Mouse (Mus musculus) hindbrain, embryonic 12.5 days (tissue): ENCODE results near the gene Kifc1. TPM values are rescaled to one million over a fixed set of nuclear protein-coding genes. Genes with fewer than 3 reads are reported as not detected.
"Not testable (repeated sequence)": the region's sequence is repeated elsewhere in the genome, so short reads cannot be mapped to it uniquely, and the experiment has no call there.

Experiments used
- ATAC-seq: fragments of 200-750 bp; cut with Nextera tagmentation; 2 replicates; pipeline ENCODE4 v1.8.0; 2017; ENCODE audit warnings: moderate TSS enrichment; ENCODE audit not compliant: low FRiP score
- H3K27ac ChIP-seq: fragments of 300-500 bp; sonication (generic); 2 replicates; pipeline ENCODE4 v1.5.1; 2016; ENCODE audit warnings: mild to moderate bottlenecking
- H3K27me3 ChIP-seq: fragments of 300-500 bp; sonication (generic); 2 replicates; pipeline ENCODE4 v1.6.1; 2016; ENCODE audit warnings: mild to moderate bottlenecking
- H3K36me3 ChIP-seq: fragments of 300-500 bp; sonication (generic); 2 replicates; pipeline ENCODE4 v1.6.1; 2016; ENCODE audit warnings: mild to moderate bottlenecking
- H3K4me1 ChIP-seq: fragments of 300-500 bp; sonication (generic); 2 replicates; pipeline ENCODE4 v1.6.1; 2016
- H3K4me2 ChIP-seq: fragments of 300-500 bp; sonication (generic); replicated peaks from 2 replicates; pipeline ENCODE4 v1.6.1; 2016; ENCODE audit warnings: mild to moderate bottlenecking
- H3K4me3 ChIP-seq: fragments of 300-500 bp; sonication (generic); 2 replicates; pipeline ENCODE4 v1.5.1; 2016; ENCODE audit warnings: mild to moderate bottlenecking
- H3K9ac ChIP-seq: fragments of 300-500 bp; sonication (generic); 2 replicates; pipeline ENCODE4 v1.6.1; 2016; ENCODE audit warnings: mild to moderate bottlenecking, moderate library complexity
- H3K9me3 ChIP-seq: fragments of 300-500 bp; sonication (generic); replicated peaks from 2 replicates; pipeline ENCODE4 v1.6.1; 2016; ENCODE audit warnings: mild to moderate bottlenecking
- WGBS: fragments of 180-500 bp; shearing (Covaris S2); methylation state at CpG from one replicate; pipeline ENCODE4 v1.1.7; 2016; 5-methylcytosine and 5-hydroxymethylcytosine counted together
- polyA plus RNA-seq: library from polyadenylated mRNA; unstranded; fragments of >200 nt; fragmentation: Nextera tagmentation; extraction: Ambion mirVana; gene quantifications from 2 replicates; pipeline ENCODE4 v1.2.1, GENCODE M21; 2016

Kifc1 gene
- polyA plus RNA-seq, 1 experiment from 2014 or later = 3.2 TPM

DNA sequence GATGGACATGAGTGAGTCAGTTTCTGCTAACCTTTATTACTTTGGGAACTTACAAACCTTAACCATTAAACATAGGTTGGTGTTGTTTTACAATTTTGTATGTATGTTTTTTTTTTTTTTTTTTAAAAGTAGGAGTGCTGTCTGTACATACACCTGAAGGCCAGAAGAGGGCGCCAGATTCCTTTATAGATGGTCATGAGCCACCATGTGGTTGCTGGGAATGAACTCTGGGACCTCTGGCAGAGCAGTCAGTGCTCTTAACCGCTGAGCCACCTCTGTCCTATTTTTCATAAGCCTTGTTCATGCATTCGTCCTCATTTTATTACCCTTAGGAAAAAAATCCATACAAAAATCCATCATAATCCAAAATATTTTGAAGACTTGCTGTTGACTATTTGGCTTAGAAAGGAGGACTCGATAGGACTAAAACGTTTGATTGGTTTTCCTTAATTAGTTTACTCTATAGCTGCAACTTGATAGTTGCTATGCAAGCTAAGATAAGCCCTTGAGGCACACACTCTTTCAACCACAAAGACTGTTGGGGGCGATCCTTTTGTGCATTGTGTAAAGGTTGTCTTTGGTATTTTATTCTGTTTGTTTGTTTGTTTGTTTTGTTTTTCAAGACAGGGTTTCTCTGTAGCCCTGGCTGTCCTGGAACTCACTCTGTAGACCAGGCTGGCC, 6.8 kb upstream of the Kifc1 start:
- H3K4me1 ChIP-seq = no peaks in the 10 kb centered on the region
- no peaks in the 10 kb centered on the region; the same call in 1 of the 2 replicates for H3K27me3 ChIP-seq
- no peaks in the 10 kb centered on the region for H3K36me3 ChIP-seq
- no peak for ATAC-seq
- WGBS = 45% methylated on average over 6 of the region's 6 CpGs
- H3K9ac ChIP-seq = no peak overlapping the region
- H3K9me3 ChIP-seq = no peaks in the 10 kb centered on the region
- H3K4me3 ChIP-seq = no peak overlapping the region
- H3K27ac ChIP-seq = no peak overlapping the region
- no peak overlapping the region for H3K4me2 ChIP-seq

GRCm38 (mm10) chr17:33893011-33893410, 2.5 kb upstream of the Kifc1 start:
- ATAC-seq, H3K4me1 ChIP-seq, H3K36me3 ChIP-seq, H3K4me2 ChIP-seq, H3K27ac ChIP-seq, H3K27me3 ChIP-seq, H3K4me3 ChIP-seq, H3K9me3 ChIP-seq, H3K9ac ChIP-seq: not testable (repeated sequence)
- 74% methylated on average over 4 of the region's 4 CpGs for WGBS

DNA sequence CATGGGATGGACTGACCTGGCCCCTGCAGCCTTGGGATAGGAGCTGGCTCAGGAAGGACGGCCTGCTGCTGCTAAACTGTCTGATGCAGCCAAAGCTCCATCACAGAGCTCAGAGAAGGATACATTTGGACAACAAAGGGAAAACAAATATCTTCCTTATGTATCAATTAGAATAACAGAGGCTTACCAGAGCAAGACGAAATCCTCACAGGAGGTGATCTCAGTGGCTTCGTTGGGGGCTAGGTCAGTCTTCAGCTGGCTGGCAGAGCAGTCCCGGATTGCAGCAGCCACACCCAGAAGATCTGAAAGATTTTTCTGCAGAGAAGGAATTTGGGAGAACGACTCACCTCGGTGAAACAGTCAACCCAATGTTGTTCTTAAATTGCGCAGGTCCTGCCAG, 2.0 kb upstream of the Kifc1 start:
- peaks cover 9% of the 10 kb centered on the region for H3K4me1 ChIP-seq

DNA sequence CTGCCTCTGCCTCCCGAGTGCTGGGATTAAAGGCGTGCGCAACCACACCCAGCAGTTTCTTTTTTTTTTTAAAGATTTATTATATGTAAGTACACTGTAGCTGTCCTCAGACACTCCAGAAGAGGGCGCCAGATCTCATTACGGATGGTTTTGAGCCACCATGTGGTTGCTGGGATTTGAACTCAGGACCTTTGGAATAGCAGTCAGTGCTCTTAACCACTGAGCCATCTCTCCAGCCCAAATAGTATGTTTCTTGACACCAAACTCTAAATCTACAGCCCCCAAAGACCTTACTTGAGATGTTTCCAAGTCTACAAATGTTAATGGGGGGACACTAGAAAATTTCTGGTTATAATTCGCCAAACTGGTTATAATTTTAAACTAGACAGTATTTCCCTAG, 1.4 kb upstream of the Kifc1 start:
- H3K27me3 ChIP-seq, H3K4me2 ChIP-seq, H3K4me3 ChIP-seq, H3K4me1 ChIP-seq, H3K27ac ChIP-seq, H3K9ac ChIP-seq, H3K9me3 ChIP-seq, H3K36me3 ChIP-seq, ATAC-seq: not testable (repeated sequence)
- WGBS = 68% methylated on average over 6 of the region's 6 CpGs

More for the DNA sequence above, 2.0 kb upstream of the Kifc1 start:
- ATAC-seq = no peak
- no peak overlapping the region for H3K4me3 ChIP-seq
- H3K27ac ChIP-seq = no peak overlapping the region
- H3K9ac ChIP-seq = no peak overlapping the region
- 11% methylated on average over 7 of the region's 7 CpGs for WGBS
- no peaks in the 10 kb centered on the region; the same call in 1 of the 2 replicates for H3K27me3 ChIP-seq
- no peaks in the 10 kb centered on the region for H3K36me3 ChIP-seq
- H3K9me3 ChIP-seq = no peaks in the 10 kb centered on the region
- H3K4me2 ChIP-seq = no peak overlapping the region

DNA sequence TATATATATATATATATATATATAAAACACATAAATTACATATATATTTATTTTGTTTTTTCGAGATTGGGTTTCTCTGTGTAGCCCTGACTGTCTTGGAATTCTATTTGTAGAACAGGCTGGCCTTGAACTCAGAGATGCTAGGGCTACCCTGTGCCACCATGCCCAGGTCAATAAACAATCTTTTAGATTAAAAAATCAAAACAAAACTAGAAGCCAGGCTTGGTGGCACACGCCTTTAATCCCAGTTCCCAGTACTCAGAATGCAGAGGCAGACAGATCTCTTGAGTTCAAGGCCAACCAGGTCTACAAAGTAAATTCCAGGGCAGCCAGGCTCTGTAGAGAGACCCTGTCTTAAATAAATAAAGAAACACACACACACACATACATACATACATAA, 896 bp upstream of the Kifc1 start:
- H3K4me2 ChIP-seq = no peak overlapping the region
- no peak overlapping the region for H3K9ac ChIP-seq
- no peaks in the 10 kb centered on the region; the same call in 1 of the 2 replicates for H3K27me3 ChIP-seq
- peaks cover 9% of the 10 kb centered on the region for H3K4me1 ChIP-seq
- 0 out of 2 replicates have a peak, but pooled peaks cover under 1% of the 10 kb centered on the region for H3K36me3 ChIP-seq
- 68% methylated on average over 2 of the region's 2 CpGs for WGBS
- no peak overlapping the region for H3K27ac ChIP-seq
- H3K4me3 ChIP-seq = no peak overlapping the region
- no peak for ATAC-seq
- H3K9me3 ChIP-seq = no peaks in the 10 kb centered on the region

- Histone ChIP-seq H3K27ac (peak overlapping the region; percentile 55; the same call in 1 of the 2 replicates), H3K36me3 (0 out of 2 replicates have a peak, but pooled peaks cover 11% of the 10 kb centered on the region), H3K4me3 (peak overlapping the region; percentile 70), H3K9ac (peak overlapping the region; percentile 68), H3K4me2 (peak overlapping the region; percentile 68)
- peak; percentile 34; the same call in 1 of the 2 replicates for ATAC-seq
- H3K9me3 ChIP-seq, H3K4me1 ChIP-seq, H3K27me3 ChIP-seq: not testable (repeated sequence)
- under 1% methylated on average over 44 of the region's 44 CpGs for WGBS
These were observed 424 bp downstream of the Kifc1 start for GRCm38 (mm10) chr17:33889941-33890532.

GRCm38 (mm10) chr17:33888230-33888629, 2.2 kb downstream of the Kifc1 start:
- ATAC-seq, H3K27ac ChIP-seq, H3K4me3 ChIP-seq, H3K9ac ChIP-seq, H3K4me2 ChIP-seq, H3K9me3 ChIP-seq, H3K27me3 ChIP-seq, H3K4me1 ChIP-seq: not testable (repeated sequence)
- peaks cover 19% of the 10 kb centered on the region; the same call in 1 of the 2 replicates for H3K36me3 ChIP-seq

DNA sequence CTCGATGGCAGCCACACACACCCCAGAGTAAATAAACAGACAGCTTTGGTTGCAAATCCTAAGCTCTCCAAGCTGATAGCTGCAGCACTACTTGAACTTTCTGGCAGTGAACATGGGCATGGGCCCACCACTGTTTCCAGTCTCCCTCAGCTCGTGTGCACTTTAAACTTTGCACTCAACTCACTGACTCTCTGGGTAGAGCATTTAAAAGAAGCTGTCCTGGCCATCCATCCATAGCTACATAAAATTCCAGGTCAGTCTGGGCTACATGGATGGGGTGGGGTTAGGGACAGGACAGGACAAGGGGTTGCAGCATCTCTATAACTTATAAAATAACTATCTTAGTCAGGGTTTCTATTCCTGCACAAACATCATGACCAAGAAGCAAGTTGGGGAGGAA, 2.7 kb downstream of the Kifc1 start:
- H3K4me1 ChIP-seq, H3K4me2 ChIP-seq, H3K4me3 ChIP-seq, ATAC-seq, H3K9ac ChIP-seq, H3K27ac ChIP-seq, H3K9me3 ChIP-seq, H3K27me3 ChIP-seq: not testable (repeated sequence)
- 82% methylated on average over 2 of the region's 2 CpGs for WGBS
- peaks cover 19% of the 10 kb centered on the region; the same call in 1 of the 2 replicates for H3K36me3 ChIP-seq

DNA sequence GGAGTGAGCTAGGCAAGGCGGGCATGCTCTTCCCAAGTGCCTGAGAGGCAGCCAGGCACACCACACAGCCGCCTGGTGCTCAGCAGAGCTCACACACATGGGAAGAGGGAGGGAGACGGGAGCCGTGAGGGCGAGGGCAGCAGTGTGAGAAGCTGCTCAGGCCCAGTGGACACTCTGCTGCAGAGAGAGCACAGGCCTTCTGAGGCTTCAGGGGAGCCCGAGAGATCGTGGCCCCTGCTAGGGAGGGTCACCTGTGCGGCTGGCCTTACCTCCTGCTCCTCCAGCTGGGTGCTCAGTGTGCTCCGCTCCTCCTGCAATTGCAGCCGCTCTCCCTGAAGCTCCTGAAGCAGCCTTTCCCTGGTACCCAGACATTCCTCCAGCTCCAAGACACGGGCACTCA, 6.1 kb downstream of the Kifc1 start:
- ATAC-seq, H3K9ac ChIP-seq, H3K4me2 ChIP-seq, H3K9me3 ChIP-seq, H3K4me1 ChIP-seq, H3K27ac ChIP-seq, H3K27me3 ChIP-seq, H3K4me3 ChIP-seq: not testable (repeated sequence)
- H3K36me3 ChIP-seq = peaks cover 27% of the 10 kb centered on the region
- WGBS = 88% methylated on average over 10 of the region's 11 CpGs

DNA sequence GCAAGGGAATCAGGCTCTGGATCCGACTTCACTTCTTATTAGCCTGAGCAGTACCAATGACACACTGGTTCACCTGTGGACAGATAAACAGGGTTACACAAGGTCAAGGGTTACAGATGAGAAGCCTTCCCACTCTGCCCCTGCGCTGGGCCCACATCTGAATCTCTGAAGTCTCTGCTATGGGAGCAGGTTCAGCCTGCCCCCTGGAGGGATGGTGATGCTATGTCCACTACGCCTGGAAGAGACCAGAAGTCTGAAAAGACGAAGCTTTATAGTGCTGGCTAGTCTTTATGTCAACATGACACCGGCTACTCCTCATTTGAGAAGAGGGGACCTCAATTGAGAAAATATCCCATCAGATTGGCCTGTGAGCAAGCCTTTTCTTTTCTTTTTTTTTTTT, 14.7 kb downstream of the Kifc1 start:
- WGBS = 82% methylated on average over 5 of the region's 5 CpGs
- not testable (repeated sequence) for H3K27ac ChIP-seq, H3K4me1 ChIP-seq, H3K4me3 ChIP-seq, H3K9ac ChIP-seq, H3K9me3 ChIP-seq, H3K27me3 ChIP-seq, H3K4me2 ChIP-seq, ATAC-seq
- peaks cover 26% of the 10 kb centered on the region for H3K36me3 ChIP-seq

DNA sequence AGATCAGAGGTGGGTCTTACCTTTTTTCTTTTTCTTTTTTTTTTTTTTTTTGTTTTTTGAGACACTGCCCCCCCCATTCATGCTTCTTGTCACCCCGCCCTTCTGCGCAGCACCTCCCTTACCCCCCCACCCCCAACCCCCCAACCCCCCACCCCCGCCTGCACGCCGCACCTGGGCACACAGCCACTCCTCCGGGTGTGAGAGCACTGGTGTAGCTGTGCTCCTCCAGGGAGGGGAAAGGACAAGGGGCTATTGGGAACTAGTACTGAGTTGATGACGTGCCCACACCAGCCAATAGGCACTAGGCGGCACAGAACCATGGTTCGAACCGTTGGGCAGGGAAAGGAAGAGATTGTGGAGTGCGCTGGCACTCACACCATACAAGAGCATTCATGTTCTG, 16.1 kb downstream of the Kifc1 start:
- Histone ChIP-seq H3K4me3 (no peak overlapping the region), H3K27ac (no peak overlapping the region), H3K4me2 (no peak overlapping the region), H3K9ac (no peak overlapping the region), H3K4me1 (no peaks in the 10 kb centered on the region), H3K27me3 (no peaks in the 10 kb centered on the region), H3K9me3 (no peaks in the 10 kb centered on the region), H3K36me3 (peaks cover 19% of the 10 kb centered on the region)
- no peak for ATAC-seq
- WGBS = 89% methylated on average over 11 of the region's 11 CpGs

- ATAC-seq = not testable (repeated sequence)
- H3K36me3 ChIP-seq = peaks cover 13% of the 10 kb centered on the region; the same call in 1 of the 2 replicates
These were observed 16.9 kb downstream of the Kifc1 start, which contains the start of gene Gm7029 for GRCm38 (mm10) chr17:33873537-33873936. Gene Gm7029 (plus strand): TSS chr17:33873837.

More at GRCm38 (mm10) chr17:33873537-33873936, 16.9 kb downstream of the Kifc1 start, which contains the start of gene Gm7029:
- H3K27me3 ChIP-seq, H3K4me1 ChIP-seq, H3K4me2 ChIP-seq, H3K9me3 ChIP-seq, H3K4me3 ChIP-seq, H3K9ac ChIP-seq, H3K27ac ChIP-seq: not testable (repeated sequence)
- WGBS = 75% methylated on average over 2 of the region's 12 CpGs
